Comparison of ENCODE assay signal across 28 mouse cellular contexts in the genomic region with DNA sequence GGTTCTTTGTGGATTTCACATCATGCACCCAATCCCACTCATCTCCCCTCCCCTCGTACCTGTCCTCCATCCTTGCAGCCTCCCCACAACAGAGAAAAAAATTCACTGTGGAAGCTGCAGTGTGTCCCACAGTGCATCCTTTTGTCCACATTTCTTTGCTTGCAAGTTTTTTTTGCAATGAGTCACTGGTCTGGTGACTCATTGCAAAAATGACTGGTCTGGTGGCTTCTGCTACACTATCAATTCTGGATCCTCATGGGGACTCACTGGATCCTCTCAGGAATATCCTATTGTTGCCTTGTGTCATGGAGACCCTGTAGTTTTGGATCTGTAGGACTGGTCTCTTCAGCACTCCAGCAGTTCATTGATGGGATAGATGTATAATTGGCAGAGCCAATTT. TPM values are rescaled to one million over a fixed set of nuclear protein-coding genes. Genes with fewer than 3 reads are reported as not detected.
DNase-seq lines count a peak whose midpoint lies in the region; ATAC-seq lines count a peak whose summit lies in the region.
"Had no signal": no experiment of that assay in that cellular context is flagged by ENCODE, and none has a peak within 500 bp of the region (broad histone marks: within the 10 kb centered on the region; RNA-seq: fewer than 3 reads in every experiment).

No protein-coding gene starts in this region.

- WGBS in forebrain, embryonic 10.5 days: 81% methylated on average over 1 of the region's 1 CpGs
- 64% methylated on average over 1 of the region's 1 CpGs for WGBS in forebrain, embryonic 12.5 days
- 88% methylated on average over 1 of the region's 1 CpGs for WGBS in heart, embryonic 10.5 days

- no peak overlapping the region for H3K9ac ChIP-seq in forebrain, embryonic 12.5 days
- H3K9ac ChIP-seq: embryonic facial prominence, embryonic 12.5 days; embryonic facial prominence, embryonic 15.5 days; forebrain, embryonic 13.5 days; hindbrain, embryonic 12.5 days; hindbrain, embryonic 15.5 days had no signal

- H3K4me2 ChIP-seq in forebrain, embryonic 12.5 days: no peak overlapping the region
- H3K4me2 ChIP-seq: embryonic facial prominence, embryonic 12.5 days; embryonic facial prominence, embryonic 15.5 days; forebrain, embryonic 13.5 days; heart, embryonic 11.5 days; hindbrain, embryonic 12.5 days; hindbrain, embryonic 15.5 days had no signal

- no peaks in the 10 kb centered on the region for H3K9me3 ChIP-seq in forebrain, embryonic 10.5 days
- H3K9me3 ChIP-seq in forebrain, embryonic 12.5 days: 0 out of 2 replicates have a peak, but pooled peaks cover 3% of the 10 kb centered on the region
- H3K9me3 ChIP-seq in heart, embryonic 10.5 days: no peaks in the 10 kb centered on the region
- H3K9me3 ChIP-seq: embryonic facial prominence, embryonic 12.5 days; embryonic facial prominence, embryonic 15.5 days; forebrain, embryonic 13.5 days; hindbrain, embryonic 12.5 days; hindbrain, embryonic 15.5 days had no signal

- peaks cover 26% of the 10 kb centered on the region for H3K27me3 ChIP-seq in forebrain, embryonic 10.5 days (ENCODE audit: poor library complexity, severe bottlenecking)
- 0 out of 2 replicates have a peak, but pooled peaks cover 4% of the 10 kb centered on the region for H3K27me3 ChIP-seq in forebrain, embryonic 12.5 days
- H3K27me3 ChIP-seq in heart, embryonic 10.5 days (ENCODE audit: insufficient read depth, poor library complexity, severe bottlenecking): no peaks in the 10 kb centered on the region
- H3K27me3 ChIP-seq: embryonic facial prominence, embryonic 12.5 days; embryonic facial prominence, embryonic 15.5 days had no signal

- peaks cover 27% of the 10 kb centered on the region for H3K4me1 ChIP-seq in forebrain, embryonic 10.5 days
- H3K4me1 ChIP-seq in forebrain, embryonic 12.5 days: peaks cover 10% of the 10 kb centered on the region; the same call in 1 of the 2 replicates
- H3K4me1 ChIP-seq in heart, embryonic 10.5 days: no peaks in the 10 kb centered on the region
- H3K4me1 ChIP-seq: embryonic facial prominence, embryonic 15.5 days had no signal

- no peak for DNase-seq in forebrain, embryonic 10.5 days (ENCODE audit: extremely low spot score, low spot score)
- peak; percentile 64 for DNase-seq in Muller cell, postnatal 12 days (ENCODE audit: inconsistent ontology term)
- peak; percentile 44 for DNase-seq in brain, adult 2 months (ENCODE audit: low read depth, low spot score)
- no peak for DNase-seq in cerebellum, adult 18-20 months
- DNase-seq in heart, embryonic 10.5 days (ENCODE audit: low spot score): no peak
- DNase-seq: adrenal gland, adult 2 months; adrenal gland, postnatal 14 days; B cell, adult 2 months; cerebellum, adult 11-12 months; cerebellum, adult 9-10 months; cerebellum, postnatal 25 days; gastrocnemius, postnatal 10 days; gastrocnemius, postnatal 36 days; heart, adult 2 months; kidney, adult 2 months had no signal

- no peak overlapping the region for H3K4me3 ChIP-seq in forebrain, embryonic 10.5 days
- H3K4me3 ChIP-seq in forebrain, embryonic 12.5 days (replicated peaks): no peak overlapping the region
- H3K4me3 ChIP-seq in heart, embryonic 10.5 days: no peak overlapping the region
- H3K4me3 ChIP-seq: embryonic facial prominence, embryonic 12.5 days; embryonic facial prominence, embryonic 15.5 days; forebrain, embryonic 13.5 days; heart, adult 2 months; hindbrain, embryonic 12.5 days; hindbrain, embryonic 15.5 days had no signal

- H3K27ac ChIP-seq in forebrain, embryonic 10.5 days: peak overlapping the region; percentile 48; the same call in 1 of the 2 replicates
- no peak overlapping the region for H3K27ac ChIP-seq in forebrain, embryonic 12.5 days
- H3K27ac ChIP-seq in heart, embryonic 10.5 days: no peak overlapping the region
- H3K27ac ChIP-seq: embryonic facial prominence, embryonic 12.5 days; embryonic facial prominence, embryonic 15.5 days; forebrain, embryonic 13.5 days; heart, adult 2 months; hindbrain, embryonic 12.5 days; hindbrain, embryonic 15.5 days had no signal

- ATAC-seq in forebrain, embryonic 12.5 days (ENCODE audit: low FRiP score): no peak
- ATAC-seq: CD4-positive, CD25-positive, alpha-beta regulatory T cell, adult 4 months; forebrain, embryonic 13.5 days; forebrain, embryonic 16.5 days; intestine, postnatal 0 days had no signal

- no peaks in the 10 kb centered on the region for H3K36me3 ChIP-seq in forebrain, embryonic 10.5 days (replicated peaks)
- no peaks in the 10 kb centered on the region for H3K36me3 ChIP-seq in forebrain, embryonic 12.5 days (replicated peaks)
- no peaks in the 10 kb centered on the region for H3K36me3 ChIP-seq in heart, embryonic 10.5 days
- H3K36me3 ChIP-seq: embryonic facial prominence, embryonic 12.5 days; embryonic facial prominence, embryonic 15.5 days; hindbrain, embryonic 12.5 days; hindbrain, embryonic 15.5 days had no signal

RNA-seq across cellular contexts. Expression of a gene that starts 31.2 kb away (rescaled TPM):
- 0.16 TPM in 1 of 2 replicates, not detected in the other for polyA plus RNA-seq in forebrain, embryonic 10.5 days (2016; fragmentation: Nextera tagmentation; extraction: Ambion mirVana)
- polyA plus RNA-seq in forebrain, embryonic 12.5 days (2016; fragmentation: Nextera tagmentation; extraction: Ambion mirVana): not detected in 2 replicates
- polyA plus RNA-seq in heart, embryonic 10.5 days (2016; fragmentation: Nextera tagmentation; extraction: Ambion mirVana): 0.20 TPM in 1 of 2 replicates, not detected in the other
- polyA plus RNA-seq: adrenal gland, adult 2 months; brain, embryonic 14.5 days; CD4-positive, CD25-positive, alpha-beta regulatory T cell, adult 4 months; embryonic facial prominence, embryonic 12.5 days; embryonic facial prominence, embryonic 15.5 days; forebrain, embryonic 13.5 days; forebrain, embryonic 16.5 days; frontal cortex, adult 2 months; heart, embryonic 14.5 days; hindbrain, embryonic 12.5 days had no signal

Comparison
In these comparisons a context has a peak if more than half of its experiments do, and no peak if none do; other contexts are left out.
1. DNase-seq: peak in Muller cell, postnatal 12 days (single experiment) and brain, adult 2 months (single experiment); none in forebrain, embryonic 10.5 days (single experiment), cerebellum, adult 18-20 months (0 of 2) and heart, embryonic 10.5 days (single experiment).